Mouse (Mus musculus): ENCODE results near the gene Rbck1. TPM values are rescaled to one million over a fixed set of nuclear protein-coding genes. Genes with fewer than 3 reads are reported as not detected.
A peak's percentile ranks its signal among the peaks of the same experiment; 100 is the strongest.

Rbck1 gene
- polyA plus RNA-seq, 1 experiment from 2014 or later, result 49.8 TPM

DNA sequence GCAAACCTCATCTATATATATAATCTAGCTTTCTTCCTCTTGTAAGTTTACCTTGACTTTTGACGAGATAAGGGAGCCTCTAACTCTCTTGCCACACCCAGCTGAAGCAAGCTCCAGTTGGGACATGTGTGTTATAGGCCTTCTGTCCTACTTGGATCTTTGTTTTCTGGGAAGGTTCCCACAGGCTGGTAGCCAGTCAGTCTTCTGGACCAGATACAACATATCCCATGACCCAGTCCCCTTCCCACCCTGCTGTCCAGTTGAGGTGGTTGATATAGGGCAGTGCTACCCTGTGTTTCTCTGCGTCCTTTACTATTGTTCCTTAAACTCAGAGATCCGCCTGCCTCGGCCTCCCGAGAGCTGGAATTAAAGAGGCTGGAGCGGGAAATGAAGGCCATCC, 27.0 kb downstream of the Rbck1 start:
- no peaks in the 10 kb centered on the region for H3K27me3 ChIP-seq (ENCODE audit: control insufficient read depth, insufficient read depth, low read length)
- no peak overlapping the region for H3K4me2 ChIP-seq (replicated peaks; ENCODE audit: low read depth)
- H3K4me3 ChIP-seq (ENCODE audit: low read depth, low read length), result no peak overlapping the region
- H3K36me3 ChIP-seq (ENCODE audit: control insufficient read depth, insufficient read depth, low read length), result peaks cover 29% of the 10 kb centered on the region
- 87% methylated on average over 6 of the region's 6 CpGs for WGBS
- no peak for DNase-seq (ENCODE audit: low spot score)
- H3K4me1 ChIP-seq (replicated peaks; ENCODE audit: control insufficient read depth, insufficient read depth), result no peaks in the 10 kb centered on the region
- no peak for TF ChIP-seq EP300 (optimal IDR thresholded peaks at IDR 0.05)
- no peak for TF ChIP-seq CTCF (IDR thresholded peaks at IDR 0.05; ENCODE audit: low read depth)
- ATAC-seq (ENCODE audit: low FRiP score, low TSS enrichment), result no peak
- no peak overlapping the region for H3K27ac ChIP-seq (replicated peaks)
- H3K9ac ChIP-seq (ENCODE audit: low read length), result no peak overlapping the region
- no peaks in the 10 kb centered on the region for H3K9me3 ChIP-seq (ENCODE audit: control insufficient read depth, low read length)

DNA sequence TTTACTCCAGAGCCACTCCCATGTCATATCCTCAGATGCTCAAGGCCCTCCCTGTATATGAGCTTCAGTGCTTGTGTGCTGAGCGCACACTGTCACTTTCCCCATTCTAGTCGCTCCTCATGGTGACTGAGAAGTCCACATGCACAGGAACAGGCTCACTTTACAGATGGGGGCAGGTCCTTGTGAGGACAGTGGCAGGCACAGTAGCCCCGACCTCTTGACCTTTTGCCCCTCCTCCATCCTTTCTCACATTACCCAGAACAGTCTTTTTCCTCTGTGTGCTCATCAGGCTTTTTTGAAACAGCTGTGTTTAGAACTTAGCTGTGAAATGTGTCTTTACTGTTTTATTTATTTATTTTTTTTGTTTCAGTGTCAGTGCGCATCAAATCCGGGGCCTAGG, 28.7 kb downstream of the Rbck1 start:
- Histone ChIP-seq H3K9me3 (ENCODE audit: control insufficient read depth, low read length) (no peaks in the 10 kb centered on the region), H3K9ac (ENCODE audit: low read length) (no peak overlapping the region), H3K4me2 (replicated peaks; ENCODE audit: low read depth) (no peak overlapping the region), H3K4me3 (ENCODE audit: low read depth, low read length) (no peak overlapping the region), H3K27me3 (ENCODE audit: control insufficient read depth, insufficient read depth, low read length) (no peaks in the 10 kb centered on the region), H3K36me3 (ENCODE audit: control insufficient read depth, insufficient read depth, low read length) (peaks cover 26% of the 10 kb centered on the region), H3K4me1 (replicated peaks; ENCODE audit: control insufficient read depth, insufficient read depth) (no peaks in the 10 kb centered on the region), H3K27ac (replicated peaks) (no peak overlapping the region)
- no peak for TF ChIP-seq CTCF (IDR thresholded peaks at IDR 0.05; ENCODE audit: low read depth)
- 67% methylated on average over 5 of the region's 5 CpGs for WGBS
- no peak for DNase-seq (ENCODE audit: low spot score)
- ATAC-seq (ENCODE audit: low FRiP score, low TSS enrichment), result no peak

DNA sequence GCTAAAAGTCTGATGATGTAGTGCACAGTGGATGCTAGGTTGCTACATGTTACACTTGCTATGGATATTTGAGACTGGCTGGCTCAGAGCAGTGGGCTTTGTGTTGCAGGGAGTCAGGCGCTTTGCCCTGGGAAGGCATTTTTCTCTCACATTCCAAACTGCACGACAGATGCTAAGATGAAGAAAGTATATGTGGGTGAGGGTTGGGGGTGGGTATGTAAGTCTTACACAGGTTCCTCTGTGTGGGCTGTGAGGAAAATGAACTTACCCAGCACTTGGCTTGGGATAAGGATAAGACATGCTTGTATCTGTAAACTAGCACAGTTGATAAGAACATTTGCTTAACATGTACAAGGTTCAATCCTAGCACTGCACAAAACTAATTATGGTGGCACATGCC, 29.6 kb downstream of the Rbck1 start:
- DNase-seq (ENCODE audit: low spot score) (no peak), ATAC-seq (ENCODE audit: low FRiP score, low TSS enrichment) (no peak)
- WGBS, result 72% methylated on average over 2 of the region's 2 CpGs
- H3K4me1 ChIP-seq (replicated peaks; ENCODE audit: control insufficient read depth, insufficient read depth), result no peaks in the 10 kb centered on the region
- no peaks in the 10 kb centered on the region for H3K9me3 ChIP-seq (ENCODE audit: control insufficient read depth, low read length)
- H3K9ac ChIP-seq (ENCODE audit: low read length), result no peak overlapping the region
- TF ChIP-seq CTCF (IDR thresholded peaks at IDR 0.05; ENCODE audit: low read depth) (no peak), EP300 (optimal IDR thresholded peaks at IDR 0.05) (no peak)
- H3K4me3 ChIP-seq (ENCODE audit: low read depth, low read length), result no peak overlapping the region
- H3K27me3 ChIP-seq (ENCODE audit: control insufficient read depth, insufficient read depth, low read length), result no peaks in the 10 kb centered on the region
- H3K36me3 ChIP-seq (ENCODE audit: control insufficient read depth, insufficient read depth, low read length), result peaks cover 18% of the 10 kb centered on the region
- H3K27ac ChIP-seq (replicated peaks), result no peak overlapping the region
- H3K4me2 ChIP-seq (replicated peaks; ENCODE audit: low read depth), result no peak overlapping the region

- no peak for TF ChIP-seq CTCF (IDR thresholded peaks at IDR 0.05; ENCODE audit: low read depth)
- TF ChIP-seq EP300 (optimal IDR thresholded peaks at IDR 0.05), result no peak
- no peak; the same call in 1 of the 2 replicates for ATAC-seq (ENCODE audit: low FRiP score, low TSS enrichment)
Measured at GRCm38 (mm10) chr2:152294541-152294940, 37.9 kb downstream of the Rbck1 start.

DNA sequence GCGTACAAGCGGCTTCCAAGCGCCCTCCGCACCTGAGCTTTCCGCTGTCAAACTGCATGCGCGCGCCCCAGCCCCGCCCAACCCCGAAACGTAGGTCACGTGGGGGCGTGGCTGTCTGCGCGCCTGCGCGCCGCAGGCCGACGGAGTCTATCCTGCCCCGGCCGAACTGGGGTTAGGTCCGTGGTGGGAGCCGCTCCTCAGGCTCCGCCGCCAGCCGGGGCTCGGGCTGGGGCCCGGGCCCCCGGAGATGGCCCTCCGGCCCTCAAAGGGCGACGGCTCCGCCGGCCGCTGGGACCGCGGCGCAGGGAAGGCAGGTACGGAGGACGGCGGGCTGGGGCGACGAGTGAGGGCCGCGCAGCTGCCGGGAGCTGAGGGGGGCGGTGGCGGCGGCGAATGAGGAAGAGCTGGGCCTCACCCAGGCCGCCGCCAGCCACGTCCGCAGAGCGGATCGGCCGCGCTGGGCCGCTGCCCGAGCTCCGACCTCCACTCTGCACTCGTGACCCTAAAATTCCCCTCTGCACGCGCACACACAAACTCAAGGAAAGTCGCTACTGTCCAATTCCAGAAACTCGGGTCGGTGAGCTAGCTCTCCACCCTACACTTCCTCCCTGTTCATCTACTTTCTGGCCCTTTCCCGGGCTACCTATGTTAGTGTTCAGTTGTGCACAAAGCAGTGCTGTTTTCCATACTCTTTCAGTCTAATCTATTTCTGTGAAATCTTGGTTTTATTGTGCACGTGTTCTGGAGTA, 38.6 kb downstream of the Rbck1 start, which contains the start of gene Tbc1d20:
Gene Tbc1d20 (plus strand): TSS at position 102 of the 749 bp plus-strand sequence.
- Histone ChIP-seq H3K36me3 (ENCODE audit: control insufficient read depth, insufficient read depth, low read length) (no peaks in the 10 kb centered on the region), H3K27me3 (ENCODE audit: control insufficient read depth, insufficient read depth, low read length) (no peaks in the 10 kb centered on the region), H3K9me3 (ENCODE audit: control insufficient read depth, low read length) (no peaks in the 10 kb centered on the region), H3K4me1 (replicated peaks; ENCODE audit: control insufficient read depth, insufficient read depth) (0 out of 2 replicates have a peak, but pooled peaks cover 4% of the 10 kb centered on the region), H3K27ac (replicated peaks) (peak within 1 kb of the TSS; percentile 94), H3K4me2 (replicated peaks; ENCODE audit: low read depth) (peak within 1 kb of the TSS; percentile 75), H3K4me3 (ENCODE audit: low read depth, low read length) (peak within 1 kb of the TSS; percentile 91), H3K9ac (ENCODE audit: low read length) (peak within 1 kb of the TSS; percentile 96)
- under 1% methylated on average over 70 of the region's 70 CpGs for WGBS
- peak; percentile 97 for ATAC-seq (ENCODE audit: low FRiP score, low TSS enrichment)
- TF ChIP-seq CTCF (IDR thresholded peaks at IDR 0.05; ENCODE audit: low read depth), result no peak
- TF ChIP-seq EP300 (optimal IDR thresholded peaks at IDR 0.05), result no peak
- peak; percentile 92 for DNase-seq (ENCODE audit: low spot score)

More at GRCm38 (mm10) chr2:152294541-152294940, 37.9 kb downstream of the Rbck1 start:
- H3K27ac ChIP-seq (replicated peaks), result no peak overlapping the region
- peak overlapping the region; percentile 96 for H3K9ac ChIP-seq (ENCODE audit: low read length)
- peak overlapping the region; percentile 75 for H3K4me2 ChIP-seq (replicated peaks; ENCODE audit: low read depth)
- no peaks in the 10 kb centered on the region for H3K27me3 ChIP-seq (ENCODE audit: control insufficient read depth, insufficient read depth, low read length)
- H3K9me3 ChIP-seq (ENCODE audit: control insufficient read depth, low read length), result no peaks in the 10 kb centered on the region
- H3K4me3 ChIP-seq (ENCODE audit: low read depth, low read length), result peak overlapping the region; percentile 91
- 30% methylated on average over 5 of the region's 5 CpGs for WGBS
- DNase-seq (ENCODE audit: low spot score), result no peak
- H3K4me1 ChIP-seq (replicated peaks; ENCODE audit: control insufficient read depth, insufficient read depth), result 0 out of 2 replicates have a peak, but pooled peaks cover 4% of the 10 kb centered on the region
- H3K36me3 ChIP-seq (ENCODE audit: control insufficient read depth, insufficient read depth, low read length), result no peaks in the 10 kb centered on the region

- peak overlapping the region; percentile 91 for H3K4me3 ChIP-seq (ENCODE audit: low read depth, low read length)
- TF ChIP-seq CTCF (IDR thresholded peaks at IDR 0.05; ENCODE audit: low read depth) (no peak), EP300 (optimal IDR thresholded peaks at IDR 0.05) (no peak)
- WGBS, result 1% methylated on average over 15 of the region's 15 CpGs
- no peak overlapping the region for H3K27ac ChIP-seq (replicated peaks)
- no peaks in the 10 kb centered on the region for H3K9me3 ChIP-seq (ENCODE audit: control insufficient read depth, low read length)
- peak overlapping the region; percentile 96 for H3K9ac ChIP-seq (ENCODE audit: low read length)
- no peak for DNase-seq (ENCODE audit: low spot score)
- 0 out of 2 replicates have a peak, but pooled peaks cover 4% of the 10 kb centered on the region for H3K4me1 ChIP-seq (replicated peaks; ENCODE audit: control insufficient read depth, insufficient read depth)
- no peaks in the 10 kb centered on the region for H3K27me3 ChIP-seq (ENCODE audit: control insufficient read depth, insufficient read depth, low read length)
- H3K36me3 ChIP-seq (ENCODE audit: control insufficient read depth, insufficient read depth, low read length), result no peaks in the 10 kb centered on the region
- peak overlapping the region; percentile 75 for H3K4me2 ChIP-seq (replicated peaks; ENCODE audit: low read depth)
- ATAC-seq (ENCODE audit: low FRiP score, low TSS enrichment), result peak; percentile 63
Measured at GRCm38 (mm10) chr2:152293179-152293726, 39.2 kb downstream of the Rbck1 start.

All from stomach, postnatal 0 days (tissue).